Mouse (Mus musculus): ENCODE data around the gene Ung.

GRCm38 (mm10) chr5:114187108-114187507 is 56.9 kb downstream of the Ung start:
- TF ChIP-seq POLR2AphosphoS5 (IDR thresholded peaks at IDR 0.05; ENCODE audit: insufficient replicate concordance, low read depth, low read length) (no peak), CTCF (IDR thresholded peaks at IDR 0.05; ENCODE audit: low read depth, low read length) (no peak), GATA1 (IDR thresholded peaks at IDR 0.05; ENCODE audit: borderline replicate concordance, low read length) (no peak)
